Mouse (Mus musculus) hindbrain, embryonic 11.5 days (tissue): Measurements from ENCODE around the gene Mgrn1. TPM values are rescaled to one million over a fixed set of nuclear protein-coding genes. Genes with fewer than 3 reads are reported as not detected.

Source experiments
- ATAC-seq: fragments of 200-750 bp; cut with Nextera tagmentation; 2 replicates; pipeline ENCODE4 v1.8.0; 2017; ENCODE audit warnings: mild to moderate bottlenecking, moderate TSS enrichment, moderate library complexity; ENCODE audit not compliant: low FRiP score
- DNase-seq: peaks from one replicate; pipeline ENCODE4 v3.0.0-alpha.2; 2015; ENCODE audit warnings: low spot score
- H3K27ac ChIP-seq: fragments of 300-500 bp; sonication (generic); 2 replicates; pipeline ENCODE4 v1.5.1; 2014; ENCODE audit warnings: mild to moderate bottlenecking, low read depth, low read length
- H3K27me3 ChIP-seq: fragments of 300-500 bp; sonication (generic); 2 replicates; pipeline ENCODE4 v1.6.1; 2014; ENCODE audit warnings: mild to moderate bottlenecking, low read length, moderate library complexity, mixed read lengths; ENCODE audit not compliant: control insufficient read depth, insufficient read depth
- H3K36me3 ChIP-seq: fragments of 300-500 bp; sonication (generic); 2 replicates; pipeline ENCODE4 v1.6.1; 2014; ENCODE audit warnings: mild to moderate bottlenecking, low read length, moderate library complexity, mixed read lengths; ENCODE audit not compliant: control insufficient read depth, insufficient read depth
- H3K4me1 ChIP-seq: fragments of 300-500 bp; sonication (generic); replicated peaks from 2 replicates; pipeline ENCODE4 v1.6.1; 2014; ENCODE audit warnings: low read length, mixed read lengths; ENCODE audit not compliant: control insufficient read depth, insufficient read depth
- H3K4me2 ChIP-seq: fragments of 300-500 bp; sonication (generic); replicated peaks from 2 replicates; pipeline ENCODE4 v1.6.1; 2014; ENCODE audit warnings: mild to moderate bottlenecking, low read depth, low read length
- H3K4me3 ChIP-seq: fragments of 300-500 bp; sonication (generic); 2 replicates; pipeline ENCODE4 v1.5.1; 2014; ENCODE audit warnings: low read depth, low read length
- H3K9ac ChIP-seq: fragments of 300-500 bp; sonication (generic); 2 replicates; pipeline ENCODE4 v1.6.1; 2014; ENCODE audit warnings: low read depth, low read length
- H3K9me3 ChIP-seq: fragments of 300-500 bp; sonication (generic); 2 replicates; pipeline ENCODE4 v1.6.1; 2016; ENCODE audit warnings: low read length; ENCODE audit not compliant: control insufficient read depth
- WGBS: fragments of 180-500 bp; shearing (Covaris S2); extraction: QIAGEN DNeasy Blood & Tissue Kit; methylation state at CpG from one replicate; pipeline ENCODE4 v1.1.7; 2014; 5-methylcytosine and 5-hydroxymethylcytosine counted together
- polyA plus RNA-seq: library from polyadenylated mRNA; unstranded; fragments of >200 nt; fragmentation: Nextera tagmentation; extraction: Ambion mirVana; gene quantifications from 2 replicates; pipeline ENCODE4 v1.2.1, GENCODE M21; 2014

The Mgrn1 gene
- polyA plus RNA-seq, 1 experiment from 2014 or later: 61.3 TPM

DNA sequence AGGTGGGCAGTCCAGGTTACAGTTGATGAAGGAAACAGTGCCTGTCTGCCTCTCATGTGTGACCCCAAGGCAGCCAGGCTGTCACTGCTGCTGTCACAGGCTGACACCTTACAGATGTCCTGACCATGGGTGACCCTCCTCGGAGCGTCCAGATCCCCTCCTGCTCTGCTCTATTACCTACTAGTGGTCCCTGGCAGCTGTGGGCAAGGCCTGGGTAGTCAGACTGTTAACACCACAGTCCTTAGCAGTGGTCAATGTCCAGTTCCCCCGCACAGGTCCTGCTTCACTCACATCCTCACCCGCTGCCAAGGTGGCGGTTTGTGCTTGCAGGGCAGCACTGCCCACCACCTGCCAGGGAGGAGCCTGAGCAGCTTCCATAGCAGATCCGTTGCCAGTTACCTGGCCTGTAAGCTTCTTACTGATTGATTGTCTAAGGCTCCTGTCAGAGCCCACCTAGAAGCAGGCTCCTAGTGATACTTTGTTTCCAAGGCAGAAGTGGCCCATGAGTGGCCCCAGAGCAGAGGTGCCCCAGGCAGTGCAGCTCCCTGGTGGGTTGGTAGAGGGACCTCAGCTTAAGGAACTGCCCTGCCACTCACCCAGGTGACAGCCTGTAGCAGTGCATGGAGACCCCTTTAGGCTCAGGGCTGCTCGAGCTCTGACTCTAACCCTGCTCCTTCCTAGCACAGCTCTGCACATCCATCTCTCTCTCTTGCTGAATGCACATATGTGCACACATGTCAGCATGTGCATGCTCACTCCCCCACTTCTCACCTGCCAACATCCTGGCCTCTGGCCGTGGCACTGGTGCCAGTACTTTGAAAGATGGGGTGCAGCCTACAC is 51.5 kb downstream of the Mgrn1 start:
- peaks cover 2% of the 10 kb centered on the region; the same call in 1 of the 2 replicates for H3K4me1 ChIP-seq
- DNase-seq (no peak), ATAC-seq (no peak)
- H3K9me3 ChIP-seq: no peaks in the 10 kb centered on the region
- H3K36me3 ChIP-seq: peaks cover 12% of the 10 kb centered on the region; the same call in 1 of the 2 replicates
- 87% methylated on average over 8 of the region's 8 CpGs for WGBS
- H3K27ac ChIP-seq: no peak overlapping the region
- no peak overlapping the region for H3K4me2 ChIP-seq
- H3K9ac ChIP-seq: no peak overlapping the region
- H3K4me3 ChIP-seq: no peak overlapping the region
- no peaks in the 10 kb centered on the region for H3K27me3 ChIP-seq

DNA sequence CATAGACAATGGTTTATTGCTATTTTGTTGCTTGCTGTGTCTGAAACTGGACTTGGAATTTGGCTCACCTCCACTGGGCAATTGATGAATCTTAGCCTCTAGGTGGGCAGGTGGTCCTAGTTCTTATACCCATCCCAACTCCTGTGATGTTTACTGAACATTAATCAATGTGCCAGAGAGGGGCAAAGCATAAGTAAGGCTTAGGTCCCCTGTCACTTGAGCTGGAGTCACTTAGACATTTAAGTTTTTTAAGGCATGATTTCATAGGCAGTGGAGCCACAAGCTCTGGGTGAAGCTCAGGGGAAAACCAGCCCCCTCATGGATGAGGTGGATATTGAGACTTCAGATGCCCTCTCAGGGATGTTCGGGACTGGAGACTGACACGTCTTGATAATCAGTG is 52.4 kb downstream of the Mgrn1 start, which contains the start of gene Nudt16l1:
Gene Nudt16l1 (plus strand): TSS at position 301 of the 400 bp plus-strand sequence.
- DNase-seq (no peak), ATAC-seq (peak; percentile 6; the same call in 1 of the 2 replicates)
- H3K9me3 ChIP-seq: no peaks in the 10 kb centered on the region
- H3K9ac ChIP-seq: peak within 1 kb of the TSS; percentile 83
- H3K4me3 ChIP-seq: peak within 1 kb of the TSS; percentile 71
- peak within 1 kb of the TSS; percentile 70 for H3K27ac ChIP-seq
- peaks cover 2% of the 10 kb centered on the region; the same call in 1 of the 2 replicates for H3K4me1 ChIP-seq
- WGBS: 7% methylated on average over 2 of the region's 2 CpGs
- no peaks in the 10 kb centered on the region for H3K27me3 ChIP-seq
- peaks cover 16% of the 10 kb centered on the region; the same call in 1 of the 2 replicates for H3K36me3 ChIP-seq
- peak within 1 kb of the TSS; percentile 81 for H3K4me2 ChIP-seq

GRCm38 (mm10) chr16:4938989-4939388 is 52.9 kb downstream of the Mgrn1 start:
- Histone ChIP-seq H3K4me3 (peak overlapping the region; percentile 71), H3K27me3 (no peaks in the 10 kb centered on the region), H3K4me2 (peak overlapping the region; percentile 81), H3K9ac (peak overlapping the region; percentile 83), H3K9me3 (no peaks in the 10 kb centered on the region), H3K4me1 (peaks cover 2% of the 10 kb centered on the region; the same call in 1 of the 2 replicates), H3K27ac (peak overlapping the region; percentile 70), H3K36me3 (peaks cover 13% of the 10 kb centered on the region; the same call in 1 of the 2 replicates)
- 0% methylated on average over 28 of the region's 28 CpGs for WGBS
- peak; percentile 97 for ATAC-seq
- DNase-seq: peak; percentile 95

GRCm38 (mm10) chr16:4939412-4939811 is 53.4 kb downstream of the Mgrn1 start:
- peak overlapping the region; percentile 71 for H3K4me3 ChIP-seq
- H3K36me3 ChIP-seq: peaks cover 13% of the 10 kb centered on the region; the same call in 1 of the 2 replicates
- peaks cover 2% of the 10 kb centered on the region; the same call in 1 of the 2 replicates for H3K4me1 ChIP-seq
- ATAC-seq: peak; percentile 77
- no peak for DNase-seq
- 4% methylated on average over 16 of the region's 16 CpGs for WGBS
- no peaks in the 10 kb centered on the region for H3K9me3 ChIP-seq
- H3K27ac ChIP-seq: peak overlapping the region; percentile 70
- peak overlapping the region; percentile 81 for H3K4me2 ChIP-seq
- peak overlapping the region; percentile 83 for H3K9ac ChIP-seq
- no peaks in the 10 kb centered on the region for H3K27me3 ChIP-seq

GRCm38 (mm10) chr16:4940311-4940850 is 54.3 kb downstream of the Mgrn1 start:
- Histone ChIP-seq H3K36me3 (peaks cover 15% of the 10 kb centered on the region; the same call in 1 of the 2 replicates), H3K4me1 (peaks cover 2% of the 10 kb centered on the region; the same call in 1 of the 2 replicates), H3K4me2 (peak overlapping the region; percentile 81; the same call in 1 of the 2 replicates), H3K9ac (no peak overlapping the region), H3K27ac (no peak overlapping the region), H3K4me3 (no peak overlapping the region), H3K27me3 (no peaks in the 10 kb centered on the region), H3K9me3 (no peaks in the 10 kb centered on the region)
- 93% methylated on average over 10 of the region's 10 CpGs for WGBS
- no peak for DNase-seq
- ATAC-seq: no peak

DNA sequence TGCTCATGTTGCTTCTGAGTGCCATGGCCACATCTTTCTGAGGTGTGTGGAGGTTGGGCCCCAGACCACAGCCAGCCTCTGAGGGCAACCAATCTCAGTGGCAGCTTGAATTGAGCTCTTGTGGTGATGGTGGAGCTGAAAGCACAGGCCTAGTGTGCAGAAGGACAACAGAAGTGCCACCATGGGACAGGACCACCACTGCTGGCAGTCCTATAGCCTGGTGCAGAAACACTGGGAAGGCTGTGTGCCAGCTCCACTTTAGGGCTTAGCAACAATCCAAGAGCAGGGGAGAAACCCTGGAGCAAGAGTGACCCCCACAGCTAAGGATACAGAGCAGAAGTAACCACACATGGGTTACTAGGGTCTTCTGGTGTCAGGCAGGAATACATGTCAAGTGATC is 55.0 kb downstream of the Mgrn1 start:
- no peaks in the 10 kb centered on the region for H3K9me3 ChIP-seq
- ATAC-seq: no peak
- H3K27ac ChIP-seq: no peak overlapping the region
- no peak overlapping the region for H3K4me2 ChIP-seq
- H3K4me1 ChIP-seq: peaks cover 2% of the 10 kb centered on the region; the same call in 1 of the 2 replicates
- H3K27me3 ChIP-seq: no peaks in the 10 kb centered on the region
- no peak for DNase-seq
- no peak overlapping the region for H3K4me3 ChIP-seq
- peaks cover 15% of the 10 kb centered on the region; the same call in 1 of the 2 replicates for H3K36me3 ChIP-seq
- no peak overlapping the region for H3K9ac ChIP-seq

DNA sequence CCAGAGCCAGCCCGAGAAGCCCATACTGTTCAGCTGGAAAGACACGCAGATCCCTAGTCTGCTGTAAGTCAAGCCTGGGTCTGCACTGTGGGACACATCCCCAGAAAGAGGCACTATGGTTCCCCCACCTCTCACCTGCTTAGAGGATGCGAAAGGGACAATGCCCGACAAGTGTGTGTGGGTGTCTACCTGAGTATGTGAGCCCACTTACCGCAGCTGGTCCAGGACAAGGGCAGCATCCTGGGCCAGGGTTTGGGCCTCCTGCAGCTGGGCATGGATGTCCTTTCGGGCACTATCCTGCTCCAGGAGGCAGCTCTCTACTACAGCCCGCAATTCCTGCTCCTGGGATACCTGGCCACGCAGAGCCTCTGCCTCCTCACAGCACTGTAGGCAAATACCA is 56.8 kb downstream of the Mgrn1 start:
- Histone ChIP-seq H3K4me3 (no peak overlapping the region), H3K9ac (no peak overlapping the region), H3K27ac (no peak overlapping the region), H3K4me2 (no peak overlapping the region), H3K9me3 (no peaks in the 10 kb centered on the region), H3K4me1 (peaks cover 2% of the 10 kb centered on the region; the same call in 1 of the 2 replicates), H3K27me3 (no peaks in the 10 kb centered on the region), H3K36me3 (peaks cover 15% of the 10 kb centered on the region; the same call in 1 of the 2 replicates)
- ATAC-seq (no peak), DNase-seq (no peak)
- 93% methylated on average over 8 of the region's 8 CpGs for WGBS

GRCm38 (mm10) chr16:4943431-4943830 is 57.4 kb downstream of the Mgrn1 start:
- H3K27ac ChIP-seq: no peak overlapping the region
- H3K4me1 ChIP-seq: peaks cover 2% of the 10 kb centered on the region; the same call in 1 of the 2 replicates
- no peak overlapping the region for H3K9ac ChIP-seq
- no peaks in the 10 kb centered on the region for H3K9me3 ChIP-seq
- DNase-seq: no peak
- H3K4me3 ChIP-seq: no peak overlapping the region
- no peaks in the 10 kb centered on the region for H3K27me3 ChIP-seq
- H3K36me3 ChIP-seq: peaks cover 15% of the 10 kb centered on the region; the same call in 1 of the 2 replicates
- no peak for ATAC-seq
- WGBS: 100% methylated on average over 3 of the region's 3 CpGs
- no peak overlapping the region for H3K4me2 ChIP-seq
